Mouse (Mus musculus) limb, embryonic 14.5 days (tissue): ENCODE measurements at regions not wholly inside any gene's neighbourhood (a gene's known extent, or its start where the extent isn't known, plus 50 kb on each side); places are given as distances from the start of the nearest gene placed in this dataset.

ENCODE experiments used
- ATAC-seq: fragments of 200-750 bp; cut with Nextera tagmentation; 2 replicates; pipeline ENCODE4 v1.8.0; 2017; ENCODE audit warnings: low read depth, moderate number of reproducible peaks, moderate TSS enrichment; ENCODE audit not compliant: low FRiP score
- DNase-seq: peaks from one replicate; pipeline ENCODE4 v3.0.0-alpha.2; 2015; ENCODE audit warnings: low spot score
- H3K27ac ChIP-seq: fragments of 300-500 bp; sonication (generic); replicated peaks from 2 replicates; pipeline ENCODE4 v1.5.1; 2014; ENCODE audit warnings: low read depth, mild to moderate bottlenecking, low read length, moderate library complexity, mixed read lengths
- H3K27me3 ChIP-seq: fragments of 300-500 bp; sonication (generic); 2 replicates; pipeline ENCODE4 v1.6.1; 2014; ENCODE audit warnings: low read length, mixed read lengths; ENCODE audit not compliant: control insufficient read depth, insufficient read depth
- H3K36me3 ChIP-seq: fragments of 300-500 bp; sonication (generic); 2 replicates; pipeline ENCODE4 v1.6.1; 2014; ENCODE audit warnings: mild to moderate bottlenecking, low read length, moderate library complexity, mixed read lengths; ENCODE audit not compliant: control insufficient read depth, insufficient read depth
- H3K4me1 ChIP-seq: fragments of 300-500 bp; sonication (generic); 2 replicates; pipeline ENCODE4 v1.6.1; 2014; ENCODE audit warnings: antibody characterized with exemption, low read length, mixed read lengths; ENCODE audit not compliant: control insufficient read depth, insufficient read depth
- H3K4me2 ChIP-seq: fragments of 300-500 bp; sonication (generic); replicated peaks from 2 replicates; pipeline ENCODE4 v1.6.1; 2014; ENCODE audit warnings: low read depth, mild to moderate bottlenecking, low read length, moderate library complexity; ENCODE audit not compliant: severe bottlenecking
- H3K4me3 ChIP-seq: fragments of 300-500 bp; sonication (generic); replicated peaks from 2 replicates; pipeline ENCODE4 v1.5.1; 2014; ENCODE audit warnings: low read length
- H3K9ac ChIP-seq: fragments of 300-500 bp; sonication (generic); 2 replicates; pipeline ENCODE4 v1.6.1; 2014; ENCODE audit warnings: mild to moderate bottlenecking, low read depth, low read length, moderate library complexity; ENCODE audit not compliant: severe bottlenecking
- H3K9me3 ChIP-seq: fragments of 300-500 bp; sonication (generic); 2 replicates; pipeline ENCODE4 v1.6.1; 2016; ENCODE audit warnings: low read length; ENCODE audit not compliant: control insufficient read depth
- POLR2A ChIP-seq: fragments of 200-500 bp; IDR thresholded peaks from 2 replicates; pipeline ENCODE4 v1.8.0; 2012; ENCODE audit warnings: inconsistent platforms, mild to moderate bottlenecking, moderate library complexity, borderline replicate concordance; ENCODE audit not compliant: insufficient read depth, insufficient read length; ENCODE audit errors: extremely low read depth
- WGBS: fragments of 180-500 bp; shearing (Covaris S2); extraction: QIAGEN DNeasy Blood & Tissue Kit; methylation state at CpG from one replicate; pipeline ENCODE4 v1.1.7; 2014; 5-methylcytosine and 5-hydroxymethylcytosine counted together

DNA sequence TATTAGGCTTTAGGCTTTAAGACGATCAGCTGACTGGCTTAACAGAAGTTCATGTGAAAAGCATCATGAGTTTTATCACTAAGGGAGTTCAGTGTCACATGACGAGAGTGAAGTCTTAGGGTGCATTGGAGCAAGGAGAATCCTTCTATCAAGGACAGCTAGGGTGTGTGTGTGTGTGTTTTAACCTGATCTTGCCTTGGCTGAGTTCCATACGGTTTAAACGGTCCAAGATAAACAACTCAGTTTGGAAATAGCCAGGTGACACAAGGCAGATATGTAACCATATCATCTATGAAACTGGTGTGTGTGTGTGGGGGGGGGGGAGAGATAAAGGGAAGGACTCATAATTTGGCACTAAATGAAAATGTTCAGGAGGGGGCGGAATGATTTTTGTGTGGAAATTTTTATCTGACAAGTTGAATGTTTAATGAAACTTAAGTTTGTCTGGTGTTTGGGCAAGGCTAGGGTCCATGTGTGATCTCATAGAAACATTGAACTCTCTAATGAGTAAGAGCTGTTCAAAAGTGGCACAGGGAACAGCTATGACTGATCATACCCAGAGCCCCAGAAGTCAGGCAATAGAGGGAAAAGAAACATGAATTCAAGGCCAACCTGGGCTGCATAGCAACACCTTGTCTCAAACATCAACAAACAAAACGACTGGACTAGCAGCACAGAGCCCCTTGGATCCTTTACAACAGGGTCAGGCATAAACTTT, 132.2 kb upstream of the Map3k1 start:
- no peak for DNase-seq
- H3K4me1 ChIP-seq, result peaks cover 13% of the 10 kb centered on the region
- H3K4me2 ChIP-seq, result no peak overlapping the region
- no peak overlapping the region for H3K27ac ChIP-seq
- no peak for TF ChIP-seq POLR2A
- no peaks in the 10 kb centered on the region; the same call in 1 of the 2 replicates for H3K9me3 ChIP-seq
- no peak overlapping the region for H3K9ac ChIP-seq
- H3K4me3 ChIP-seq, result no peak overlapping the region
- WGBS, result 77% methylated on average over 6 of the region's 6 CpGs
- H3K36me3 ChIP-seq, result no peaks in the 10 kb centered on the region
- no peaks in the 10 kb centered on the region for H3K27me3 ChIP-seq
- no peak for ATAC-seq

DNA sequence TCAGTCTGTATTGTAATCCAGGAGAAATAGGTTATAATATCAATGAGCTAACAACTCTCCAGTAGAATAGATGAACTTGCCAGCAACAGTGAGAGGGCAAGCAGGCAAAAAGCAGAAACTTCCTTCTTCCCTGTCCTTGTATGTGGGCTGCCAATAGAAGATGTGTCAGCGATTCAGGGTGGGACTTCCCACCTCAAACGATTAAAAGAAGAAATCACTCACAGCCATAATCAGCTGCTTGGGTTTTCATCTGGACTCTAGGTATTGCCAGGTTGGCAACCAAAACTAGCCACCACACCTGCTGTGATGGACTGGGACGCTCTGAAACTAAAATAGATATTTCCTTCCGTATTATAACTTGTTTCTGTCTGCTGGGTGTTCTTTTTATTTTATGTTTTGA, 133.2 kb upstream of the Map3k1 start:
- no peak overlapping the region for H3K9ac ChIP-seq
- no peak overlapping the region for H3K4me2 ChIP-seq
- peaks cover 9% of the 10 kb centered on the region for H3K4me1 ChIP-seq
- H3K36me3 ChIP-seq, result no peaks in the 10 kb centered on the region
- H3K9me3 ChIP-seq, result no peaks in the 10 kb centered on the region; the same call in 1 of the 2 replicates
- DNase-seq (no peak), ATAC-seq (no peak)
- H3K27me3 ChIP-seq, result no peaks in the 10 kb centered on the region
- H3K27ac ChIP-seq, result no peak overlapping the region
- 93% methylated on average over 4 of the region's 4 CpGs for WGBS
- no peak overlapping the region for H3K4me3 ChIP-seq
- no peak for TF ChIP-seq POLR2A

DNA sequence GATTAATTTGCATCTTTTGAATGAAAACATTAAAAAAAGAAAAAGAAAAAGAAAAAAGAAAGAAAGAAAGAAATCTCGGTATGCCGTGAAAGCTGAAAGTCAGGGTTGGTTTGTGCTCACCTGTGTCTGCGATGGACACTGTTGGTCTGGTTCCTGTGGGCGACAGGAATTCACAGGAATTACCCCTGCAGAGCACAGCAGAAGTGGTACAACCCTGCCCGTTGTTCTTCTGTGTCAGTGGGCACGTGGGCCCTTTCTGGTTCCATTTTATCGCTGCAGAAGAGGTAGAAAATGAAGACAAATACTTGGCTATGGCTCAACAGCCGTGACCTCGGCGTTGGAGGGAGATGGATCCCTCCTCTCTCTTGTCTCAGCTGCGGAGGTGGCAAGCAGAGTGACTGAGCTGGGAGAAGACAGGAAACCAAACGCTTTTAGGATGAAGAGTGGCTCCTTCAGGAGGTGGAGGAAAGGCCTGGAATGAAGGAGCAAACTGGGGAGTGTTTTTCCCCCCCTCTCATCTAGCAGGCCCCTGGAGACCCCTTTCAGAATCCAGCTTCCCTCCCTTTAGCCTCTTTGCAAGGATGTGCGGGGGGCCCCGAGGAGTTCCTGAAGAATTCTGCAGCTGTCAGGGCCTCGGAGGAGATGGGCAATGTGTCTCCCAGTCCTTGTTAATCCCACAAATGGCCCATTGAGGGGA, 134.7 kb upstream of the Map3k1 start:
- ATAC-seq (no peak; the same call in 1 of the 2 replicates), DNase-seq (no peak)
- H3K4me2 ChIP-seq, result no peak overlapping the region; the same call in 1 of the 2 replicates

DNA sequence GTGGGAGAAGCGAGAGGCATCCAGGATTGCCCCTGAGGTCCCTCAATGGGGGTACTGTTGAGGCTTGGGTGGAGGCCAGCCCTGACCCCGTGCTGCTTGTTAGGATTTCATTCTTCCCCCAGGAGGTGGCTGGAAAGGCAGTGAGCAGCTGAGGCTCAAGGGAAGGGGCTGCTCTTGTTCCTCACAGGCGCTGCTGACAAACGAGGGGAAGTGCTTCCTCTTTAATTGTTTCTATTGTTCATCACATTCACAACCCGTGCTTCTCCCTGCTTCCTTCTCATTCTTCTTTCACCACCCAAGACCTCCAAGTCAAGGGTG, 135.3 kb upstream of the Map3k1 start:
- no peak overlapping the region for H3K9ac ChIP-seq
- ATAC-seq (peak; percentile 63), DNase-seq (peak; percentile 50)
- H3K9me3 ChIP-seq, result no peaks in the 10 kb centered on the region; the same call in 1 of the 2 replicates
- H3K4me3 ChIP-seq, result no peak overlapping the region
- H3K27me3 ChIP-seq, result no peaks in the 10 kb centered on the region
- no peaks in the 10 kb centered on the region for H3K36me3 ChIP-seq
- peaks cover 9% of the 10 kb centered on the region for H3K4me1 ChIP-seq
- TF ChIP-seq POLR2A, result no peak
- H3K4me2 ChIP-seq, result no peak overlapping the region; the same call in 1 of the 2 replicates
- H3K27ac ChIP-seq, result peak overlapping the region; percentile 58
- 9% methylated on average over 5 of the region's 5 CpGs for WGBS

More for the DNA sequence above, 134.7 kb upstream of the Map3k1 start:
- no peak for TF ChIP-seq POLR2A
- Histone ChIP-seq H3K27ac (peak overlapping the region; percentile 58), H3K36me3 (no peaks in the 10 kb centered on the region), H3K9ac (no peak overlapping the region), H3K9me3 (no peaks in the 10 kb centered on the region; the same call in 1 of the 2 replicates), H3K4me3 (no peak overlapping the region), H3K4me1 (peaks cover 9% of the 10 kb centered on the region), H3K27me3 (no peaks in the 10 kb centered on the region)
- 59% methylated on average over 15 of the region's 15 CpGs for WGBS

DNA sequence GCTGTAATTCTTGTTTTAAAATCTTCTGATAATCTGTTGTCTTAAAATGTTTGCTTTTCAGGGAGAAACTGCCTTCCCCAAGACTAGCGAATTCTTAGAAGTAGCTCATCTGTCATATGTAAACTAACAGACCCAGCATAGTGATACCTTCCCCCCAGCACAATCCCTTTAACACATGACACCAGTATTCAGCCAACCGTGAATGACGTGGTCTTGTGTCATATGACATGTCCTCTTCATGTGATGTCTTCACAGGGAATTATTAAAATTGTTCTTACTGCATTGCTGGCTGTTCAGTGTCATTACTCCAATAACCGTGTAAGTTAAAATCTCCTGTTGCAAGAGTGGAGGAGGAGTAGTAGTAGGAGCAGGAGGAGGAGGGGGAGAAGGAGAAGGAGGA, 137.5 kb upstream of the Map3k1 start:
- 78% methylated on average over 4 of the region's 4 CpGs for WGBS
- H3K9ac ChIP-seq, result no peak overlapping the region

More for the DNA sequence above, 137.5 kb upstream of the Map3k1 start:
- no peaks in the 10 kb centered on the region for H3K36me3 ChIP-seq
- TF ChIP-seq POLR2A, result no peak
- H3K9me3 ChIP-seq, result no peaks in the 10 kb centered on the region; the same call in 1 of the 2 replicates
- no peak overlapping the region for H3K27ac ChIP-seq
- ATAC-seq (no peak), DNase-seq (no peak)
- H3K4me1 ChIP-seq, result peaks cover 9% of the 10 kb centered on the region
- no peak overlapping the region for H3K4me2 ChIP-seq
- H3K4me3 ChIP-seq, result no peak overlapping the region
- no peaks in the 10 kb centered on the region for H3K27me3 ChIP-seq
